Mouse (Mus musculus) MEL (cell line): Measurements from ENCODE around the gene Plxdc2. TPM values are rescaled to one million over a fixed set of nuclear protein-coding genes. Genes with fewer than 3 reads are reported as not detected.
A peak's percentile ranks its signal among the peaks of the same experiment; 100 is the strongest.

ENCODE experiments used
- DNase-seq: peaks from one replicate; pipeline ENCODE4 v3.0.0; 2011; ENCODE audit warnings: low read depth, low spot score
- H3K27ac ChIP-seq: 2 replicates; pipeline ENCODE4 v1.5.1; 2012; ENCODE audit warnings: low read depth, mild to moderate bottlenecking, control low read depth, low read length, moderate library complexity; ENCODE audit not compliant: control insufficient read depth
- H3K27me3 ChIP-seq, 2 experiments: fragments of 150-350 bp in 1 of 2; sonication (generic) in 1 of 2; 2 replicates each; pipeline ENCODE4 v1.6.1; 2012; ENCODE audit warnings: low read length in 2 of 2, mild to moderate bottlenecking in 2 of 2, improper control_type of control experiment in 1 of 2, moderate library complexity in 1 of 2; ENCODE audit not compliant: insufficient read depth in 2 of 2, control insufficient read depth in 1 of 2
- H3K36me3 ChIP-seq, 2 experiments: 2 replicates each; pipeline ENCODE4 v1.6.1; 2012 to 2014; ENCODE audit warnings: low read length in 2 of 2, improper control_type of control experiment in 1 of 2, inconsistent platforms in 1 of 2, mild to moderate bottlenecking in 1 of 2; ENCODE audit not compliant: insufficient read depth in 2 of 2, control insufficient read depth in 1 of 2
- H3K4me1 ChIP-seq, 2 experiments: fragments of 150-350 bp in 1 of 2; sonication (generic) in 1 of 2; 2 replicates each; pipeline ENCODE4 v1.6.1; 2012; ENCODE audit warnings: low read length in 2 of 2, improper control_type of control experiment in 1 of 2, mild to moderate bottlenecking in 1 of 2; ENCODE audit not compliant: insufficient read depth in 2 of 2, control insufficient read depth in 1 of 2
- H3K4me3 ChIP-seq, 2 experiments: fragments of 150-350 bp in 1 of 2; sonication (generic) in 1 of 2; 2 replicates each; pipeline ENCODE4 v1.5.1; 2012; ENCODE audit warnings: low read depth in 2 of 2, low read length in 2 of 2, mild to moderate bottlenecking in 2 of 2, moderate library complexity in 2 of 2, control low read depth in 1 of 2, improper control_type of control experiment in 1 of 2; ENCODE audit not compliant: control insufficient read depth in 1 of 2, insufficient read depth in 1 of 2
- H3K79me2 ChIP-seq: 2 replicates; pipeline ENCODE4 v1.6.1; 2012; ENCODE audit warnings: mild to moderate bottlenecking, low read length, moderate library complexity; ENCODE audit not compliant: control insufficient read depth, poor library complexity, insufficient read depth
- H3K9ac ChIP-seq: 2 replicates; pipeline ENCODE4 v1.6.1; 2012; ENCODE audit warnings: low read depth, mild to moderate bottlenecking, control low read depth, low read length, moderate library complexity; ENCODE audit not compliant: control insufficient read depth, poor library complexity, severe bottlenecking
- H3K9me3 ChIP-seq: fragments of 150-350 bp; sonication (generic); replicated peaks from 2 replicates; pipeline ENCODE4 v1.6.1; 2012; ENCODE audit warnings: mild to moderate bottlenecking, low read length, improper control_type of control experiment, moderate library complexity; ENCODE audit not compliant: insufficient read depth
- CTCF ChIP-seq, 3 experiments: IDR thresholded peaks in 2 of 3; conservative IDR thresholded peaks in 1 of 3; 2 replicates each; pipeline ENCODE4 v1.5.1; 2011 to 2012; ENCODE audit warnings: low read length in 3 of 3, low read depth in 2 of 3, mild to moderate bottlenecking in 2 of 3, improper control_type of control experiment in 1 of 3, inconsistent platforms in 1 of 3, mixed read lengths in 1 of 3, moderate library complexity in 1 of 3; ENCODE audit not compliant: control insufficient read depth in 1 of 3, insufficient read depth in 1 of 3, poor library complexity in 1 of 3, severe bottlenecking in 1 of 3
- ELF1 ChIP-seq: IDR thresholded peaks from 2 replicates; pipeline ENCODE4 v1.6.1; 2014; ENCODE audit warnings: low read depth, mild to moderate bottlenecking, inconsistent platforms, low read length, improper control_type of control experiment, moderate library complexity
- EP300 ChIP-seq, 2 experiments: IDR thresholded peaks; 2 replicates each; pipeline ENCODE4 v1.6.1; 2011; ENCODE audit warnings: improper control_type of control experiment in 2 of 2, low read length in 2 of 2, low read depth in 1 of 2, mild to moderate bottlenecking in 1 of 2
- GABPA ChIP-seq: IDR thresholded peaks from 2 replicates; pipeline ENCODE4 v1.6.1; 2012; ENCODE audit warnings: low read depth, mild to moderate bottlenecking, inconsistent platforms, low read length, improper control_type of control experiment, moderate library complexity
- GATA1 ChIP-seq: IDR thresholded peaks from 2 replicates; pipeline ENCODE4 v1.6.1; 2011; ENCODE audit warnings: low read depth, low read length, improper control_type of control experiment
- HCFC1 ChIP-seq: IDR thresholded peaks from 2 replicates; pipeline ENCODE4 v1.6.1; 2012; ENCODE audit warnings: low read depth, mild to moderate bottlenecking, inconsistent platforms, low read length, improper control_type of control experiment, moderate library complexity
- JUND ChIP-seq: IDR thresholded peaks from 2 replicates; pipeline ENCODE4 v1.6.1; 2011; ENCODE audit warnings: low read depth, mild to moderate bottlenecking, improper control_type of control experiment, low read length
- KAT2A ChIP-seq: conservative IDR thresholded peaks from 2 replicates; pipeline ENCODE4 v1.6.1; 2012; ENCODE audit warnings: low read depth, low read length, improper control_type of control experiment, inconsistent platforms
- MXI1 ChIP-seq: IDR thresholded peaks from 2 replicates; pipeline ENCODE4 v1.6.1; 2011; ENCODE audit warnings: mild to moderate bottlenecking, low read depth, low read length, improper control_type of control experiment
- MYB ChIP-seq: IDR thresholded peaks from 2 replicates; pipeline ENCODE4 v1.6.1; 2011; ENCODE audit warnings: mild to moderate bottlenecking, low read depth, low read length, improper control_type of control experiment
- NRF1 ChIP-seq: IDR thresholded peaks from 2 replicates; pipeline ENCODE4 v1.6.1; 2014; ENCODE audit warnings: low read depth, mild to moderate bottlenecking, inconsistent platforms, low read length, improper control_type of control experiment, moderate library complexity; ENCODE audit not compliant: poor library complexity, insufficient read depth, severe bottlenecking
- POLR2A ChIP-seq, 2 experiments: IDR thresholded peaks; 2 replicates each; pipeline ENCODE4 v1.6.1; 2011 to 2012; ENCODE audit warnings: low read length in 2 of 2, mild to moderate bottlenecking in 2 of 2, control low read depth in 1 of 2, improper control_type of control experiment in 1 of 2, low read depth in 1 of 2, moderate library complexity in 1 of 2; ENCODE audit not compliant: control insufficient read depth in 1 of 2, insufficient read depth in 1 of 2, poor library complexity in 1 of 2
- POLR2AphosphoS2 ChIP-seq: IDR thresholded peaks from 2 replicates; pipeline ENCODE4 v1.6.1; 2011; ENCODE audit warnings: low read length, improper control_type of control experiment
- POLR2AphosphoS5 ChIP-seq: IDR thresholded peaks from 2 replicates; pipeline ENCODE4 v1.6.1; 2012; ENCODE audit warnings: low read depth, borderline replicate concordance, mild to moderate bottlenecking, inconsistent platforms, low read length, moderate library complexity, mixed read lengths
- RAD21 ChIP-seq: IDR thresholded peaks from 2 replicates; pipeline ENCODE4 v1.6.1; 2011; ENCODE audit warnings: mild to moderate bottlenecking, low read depth, low read length, improper control_type of control experiment
- RCOR1 ChIP-seq: IDR thresholded peaks from 2 replicates; pipeline ENCODE4 v1.6.1; 2012; ENCODE audit warnings: low read depth, mild to moderate bottlenecking, inconsistent platforms, low read length, improper control_type of control experiment
- SIN3A ChIP-seq: IDR thresholded peaks from 2 replicates; pipeline ENCODE4 v1.6.1; 2012; ENCODE audit warnings: low read length, improper control_type of control experiment, inconsistent platforms
- SMC3 ChIP-seq: IDR thresholded peaks from 2 replicates; pipeline ENCODE4 v1.6.1; 2011; ENCODE audit warnings: low read depth, low read length, improper control_type of control experiment
- UBTF ChIP-seq: IDR thresholded peaks from 2 replicates; pipeline ENCODE4 v1.6.1; 2012; ENCODE audit warnings: low read depth, mild to moderate bottlenecking, inconsistent platforms, low read length, improper control_type of control experiment, moderate library complexity, borderline replicate concordance; ENCODE audit not compliant: insufficient read depth
- USF2 ChIP-seq, 2 experiments: IDR thresholded peaks; 2 replicates each; pipeline ENCODE4 v1.6.1; 2011 to 2012; ENCODE audit warnings: improper control_type of control experiment in 2 of 2, low read length in 2 of 2, borderline replicate concordance in 1 of 2, inconsistent platforms in 1 of 2, low read depth in 1 of 2, mild to moderate bottlenecking in 1 of 2; ENCODE audit not compliant: insufficient read depth in 1 of 2
- ZC3H11A ChIP-seq: IDR thresholded peaks from 2 replicates; pipeline ENCODE4 v1.6.1; 2012; ENCODE audit warnings: low read depth, mild to moderate bottlenecking, inconsistent platforms, low read length, improper control_type of control experiment
- ZMIZ1 ChIP-seq: IDR thresholded peaks from 2 replicates; pipeline ENCODE4 v1.6.1; 2012; ENCODE audit warnings: low read depth, mild to moderate bottlenecking, inconsistent platforms, low read length, improper control_type of control experiment, moderate library complexity
- polyA plus RNA-seq, 2 experiments: library from polyadenylated mRNA; stranded (reverse) in 1 of 2; unstranded in 1 of 2; fragments of >175 nt in 1 of 2; fragments of >200 nt in 1 of 2; gene quantifications; 2 replicates each; pipeline versions ENCODE4 v1.2.1 to v1.2.4; 2012; ENCODE audit warnings: low replicate concordance in 2 of 2, low read depth in 1 of 2; ENCODE audit not compliant: insufficient read length in 2 of 2, insufficient read depth in 1 of 2, missing spikeins in 1 of 2
- total RNA-seq: library from RNA; depleted of rRNA; stranded (reverse); fragments of 300-350 nt; gene quantifications from 2 replicates; pipeline ENCODE4 v1.2.3, GENCODE M21; 2012

Gene Plxdc2
- total and polyA plus RNA-seq, 3 experiments = not detected

- Histone ChIP-seq H3K9me3 (no peaks in the 10 kb centered on the region), H3K9ac (no peak overlapping the region), H3K79me2 (no peaks in the 10 kb centered on the region), H3K4me3 (no peak overlapping the region), H3K4me1 (no peaks in the 10 kb centered on the region), H3K27me3 (no peaks in the 10 kb centered on the region), H3K36me3 (no peaks in the 10 kb centered on the region)
- DNase-seq = no peak
- no peak for TF ChIP-seq MXI1
- no peak for TF ChIP-seq ZC3H11A
- no peak for TF ChIP-seq RCOR1
- TF ChIP-seq MYB = no peak
- TF ChIP-seq USF2 (IDR thresholded peaks at IDR 0.05; ENCODE audit: borderline replicate concordance in 1 of 2, insufficient read depth in 1 of 2, low read depth in 1 of 2, low read length in 2 of 2) = no peak
- TF ChIP-seq HCFC1 = no peak
- TF ChIP-seq ZMIZ1 = no peak
- TF ChIP-seq EP300 (IDR thresholded peaks at IDR 0.05; ENCODE audit: low read depth in 1 of 2, low read length in 2 of 2) = no peak
- no peak for TF ChIP-seq JUND
- no peak for TF ChIP-seq SIN3A
- TF ChIP-seq POLR2AphosphoS2 = no peak
- TF ChIP-seq POLR2AphosphoS5 = no peak
- TF ChIP-seq UBTF = no peak
- TF ChIP-seq GATA1 = no peak
- TF ChIP-seq, all 39 proteins: peak for 0
- H3K27ac ChIP-seq = no peak overlapping the region
Measured at GRCm38 (mm10) chr2:16696390-16696789, 340.3 kb downstream of the Plxdc2 start.

- no peak for DNase-seq
- Histone ChIP-seq H3K27me3 (no peaks in the 10 kb centered on the region), H3K4me1 (no peaks in the 10 kb centered on the region), H3K36me3 (no peaks in the 10 kb centered on the region), H3K9ac (no peak overlapping the region), H3K4me3 (no peak overlapping the region), H3K9me3 (no peaks in the 10 kb centered on the region), H3K79me2 (no peaks in the 10 kb centered on the region), H3K27ac (no peak overlapping the region)
- no peak for TF ChIP-seq POLR2A (IDR thresholded peaks at IDR 0.05; ENCODE audit: control insufficient read depth in 1 of 2, insufficient read depth in 1 of 2, low read depth in 1 of 2, low read length in 2 of 2, poor library complexity in 1 of 2)
Measured at GRCm38 (mm10) chr2:16697181-16697580, 341.1 kb downstream of the Plxdc2 start.

- H3K79me2 ChIP-seq = no peaks in the 10 kb centered on the region
- TF ChIP-seq NRF1 = no peak
- peak; percentile 48 for TF ChIP-seq SMC3
- TF ChIP-seq CTCF (IDR thresholded peaks at IDR 0.05 in 2 of 3, conservative IDR thresholded peaks at IDR 0.05 in 1 of 3; ENCODE audit: control insufficient read depth in 1 of 3, insufficient read depth in 1 of 3, low read depth in 2 of 3, low read length in 3 of 3, poor library complexity in 1 of 3, severe bottlenecking in 1 of 3) = peak; percentile 22 to 35 (median 35); a peak in 4 of 6 replicates
- no peak for TF ChIP-seq GABPA
- no peak for TF ChIP-seq ZMIZ1
- no peak for TF ChIP-seq ELF1
- TF ChIP-seq MXI1 = no peak
- TF ChIP-seq RCOR1 = no peak
- no peak for TF ChIP-seq POLR2AphosphoS2
- peak; percentile 18 for TF ChIP-seq RAD21
- TF ChIP-seq KAT2A = no peak
- H3K9me3 ChIP-seq = no peaks in the 10 kb centered on the region
- H3K4me3 ChIP-seq = no peak overlapping the region
- peak; percentile 19 for DNase-seq
- H3K36me3 ChIP-seq = no peaks in the 10 kb centered on the region
- H3K27me3 ChIP-seq = no peaks in the 10 kb centered on the region
- no peak overlapping the region for H3K27ac ChIP-seq
- H3K4me1 ChIP-seq = no peaks in the 10 kb centered on the region
- H3K9ac ChIP-seq = no peak overlapping the region
Measured at GRCm38 (mm10) chr2:16706227-16706626, 350.1 kb downstream of the Plxdc2 start.
